Mouse (Mus musculus) thymus, adult 2 months (tissue): ENCODE measurements at regions not wholly inside any gene's neighbourhood (a gene's known extent, or its start where the extent isn't known, plus 50 kb on each side); places are given as distances from the start of the nearest gene placed in this dataset.

Experiments used
- CTCF ChIP-seq: fragments of 200-500 bp; IDR thresholded peaks from 2 replicates; pipeline ENCODE4 v1.5.1; 2012; ENCODE audit warnings: mild to moderate bottlenecking, control low read depth, low read length, moderate library complexity, borderline replicate concordance; ENCODE audit not compliant: control insufficient read depth, poor library complexity, insufficient read depth; ENCODE audit errors: extremely low read depth
- POLR2A ChIP-seq: fragments of 200-500 bp; IDR thresholded peaks from 2 replicates; pipeline ENCODE4 v1.6.1; 2012; ENCODE audit warnings: mild to moderate bottlenecking, low read length, control low read depth, moderate library complexity; ENCODE audit not compliant: control insufficient read depth, poor library complexity, insufficient read depth; ENCODE audit errors: extremely low read depth

GRCm38 (mm10) chr16:50065336-50066082 lies 265.2 kb downstream of the Cd47 start:
- TF ChIP-seq CTCF (no peak), POLR2A (no peak)
